Mouse (Mus musculus) bone marrow, adult 2 months (tissue): ENCODE measurements around the gene Eif2ak1.

Source experiments
- CTCF ChIP-seq: fragments of 200-500 bp; IDR thresholded peaks from 2 replicates; pipeline ENCODE4 v1.5.1; 2011; ENCODE audit warnings: low read length, control low read depth; ENCODE audit not compliant: control insufficient read depth, insufficient read depth
- POLR2A ChIP-seq: fragments of 200-500 bp; IDR thresholded peaks from 2 replicates; pipeline ENCODE4 v1.6.1; 2011; ENCODE audit warnings: low read depth, mild to moderate bottlenecking, control low read depth, low read length, borderline replicate concordance; ENCODE audit not compliant: control insufficient read depth

- TF ChIP-seq CTCF (no peak), POLR2A (no peak)
Measured at GRCm38 (mm10) chr5:143927875-143928274, 110.3 kb downstream of the Eif2ak1 start, which contains the start of gene Gm42421.
